Mouse (Mus musculus) intestine, embryonic 14.5 days (tissue): ENCODE measurements at regions not wholly inside any gene's neighbourhood (a gene's known extent, or its start where the extent isn't known, plus 50 kb on each side); places are given as distances from the start of the nearest gene placed in this dataset.
"Not testable (repeated sequence)": the region's sequence is repeated elsewhere in the genome, so short reads cannot be mapped to it uniquely, and the experiment has no call there.

ENCODE experiments used
- ATAC-seq: fragments of 200-750 bp; cut with Nextera tagmentation; replicated peaks from 2 replicates; pipeline ENCODE4 v1.8.0; 2017; ENCODE audit warnings: low read depth, moderate number of reproducible peaks, moderate TSS enrichment, moderate library complexity; ENCODE audit not compliant: low FRiP score, low TSS enrichment
- DNase-seq: peaks from one replicate; pipeline ENCODE4 v3.0.0-alpha.2; 2018; ENCODE audit warnings: low spot score
- H3K27ac ChIP-seq: fragments of 300-500 bp; sonication (generic); 2 replicates; pipeline ENCODE4 v1.5.1; 2014; ENCODE audit warnings: low read depth, mild to moderate bottlenecking, control low read depth
- H3K27me3 ChIP-seq: fragments of 300-500 bp; sonication (generic); replicated peaks from 2 replicates; pipeline ENCODE4 v1.6.1; 2014; ENCODE audit warnings: low read length, control low read depth; ENCODE audit not compliant: control insufficient read depth, insufficient read depth
- H3K36me3 ChIP-seq: fragments of 300-500 bp; sonication (generic); 2 replicates; pipeline ENCODE4 v1.6.1; 2014; ENCODE audit warnings: low read length, control low read depth; ENCODE audit not compliant: control insufficient read depth, insufficient read depth
- H3K4me1 ChIP-seq: fragments of 300-500 bp; sonication (generic); replicated peaks from 2 replicates; pipeline ENCODE4 v1.6.1; 2014; ENCODE audit warnings: low read length, control low read depth, mixed read lengths; ENCODE audit not compliant: control insufficient read depth, insufficient read depth
- H3K4me2 ChIP-seq: fragments of 300-500 bp; sonication (generic); 2 replicates; pipeline ENCODE4 v1.6.1; 2014; ENCODE audit warnings: low read length
- H3K4me3 ChIP-seq: fragments of 300-500 bp; sonication (generic); 2 replicates; pipeline ENCODE4 v1.5.1; 2014; ENCODE audit warnings: low read depth, low read length, control low read depth, mixed read lengths
- H3K9ac ChIP-seq: fragments of 300-500 bp; sonication (generic); 2 replicates; pipeline ENCODE4 v1.6.1; 2014; ENCODE audit warnings: mild to moderate bottlenecking, low read length
- H3K9me3 ChIP-seq: fragments of 300-500 bp; sonication (generic); 2 replicates; pipeline ENCODE4 v1.6.1; 2016; ENCODE audit warnings: low read length, control low read depth; ENCODE audit not compliant: control insufficient read depth
- WGBS: fragments of 180-500 bp; shearing (Covaris S2); extraction: QIAGEN DNeasy Blood & Tissue Kit; methylation state at CpG from one replicate; pipeline ENCODE4 v1.1.7; 2014; 5-methylcytosine and 5-hydroxymethylcytosine counted together

- ATAC-seq (no peak), DNase-seq (no peak)
- Histone ChIP-seq H3K4me3 (peak overlapping the region; percentile 13; the same call in 1 of the 2 replicates), H3K4me2 (peak overlapping the region; percentile 26), H3K27ac (no peak overlapping the region), H3K9ac (no peak overlapping the region), H3K4me1 (no peaks in the 10 kb centered on the region), H3K27me3 (peaks cover 15% of the 10 kb centered on the region; the same call in 1 of the 2 replicates), H3K36me3 (no peaks in the 10 kb centered on the region), H3K9me3 (no peaks in the 10 kb centered on the region)
- 15% methylated on average over 7 of the region's 7 CpGs for WGBS
Observed at GRCm38 (mm10) chr6:103809986-103810341, 299.6 kb downstream of the Chl1 start.

DNA sequence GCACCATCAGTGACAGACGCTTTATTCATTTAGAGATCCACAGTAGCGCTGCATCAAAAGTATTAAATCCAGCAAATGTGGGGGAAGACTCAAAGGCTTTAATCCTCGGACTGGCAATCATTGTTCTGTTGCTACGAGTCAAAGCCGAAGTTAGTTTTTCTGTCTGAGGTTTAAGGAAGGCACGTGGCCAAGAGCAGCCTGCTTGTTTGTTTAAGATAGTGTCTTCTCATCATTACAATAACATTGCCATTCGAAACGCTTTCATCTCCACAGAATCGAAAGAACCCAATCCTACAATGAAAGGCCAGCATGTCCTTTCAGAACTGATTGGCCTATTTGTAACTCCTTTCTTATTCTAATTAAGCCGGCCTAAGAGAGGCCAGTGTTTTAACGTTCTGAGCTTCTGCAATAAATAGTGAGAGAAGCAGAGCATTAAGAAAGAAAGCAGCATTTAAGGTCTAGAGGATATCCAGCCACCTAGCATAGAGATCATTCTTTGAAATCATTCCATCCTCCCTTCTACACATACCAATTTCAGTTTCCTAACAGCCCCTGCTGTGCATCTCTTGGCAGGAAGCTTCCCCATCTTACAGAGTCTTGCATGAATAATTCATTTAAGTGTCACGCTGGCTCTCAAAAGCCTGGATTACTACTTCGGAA lies 300.1 kb downstream of the Chl1 start:
- no peak for ATAC-seq
- H3K4me2 ChIP-seq = peak overlapping the region; percentile 26
- DNase-seq = no peak
- H3K9me3 ChIP-seq = no peaks in the 10 kb centered on the region
- no peaks in the 10 kb centered on the region for H3K36me3 ChIP-seq
- H3K4me1 ChIP-seq = no peaks in the 10 kb centered on the region
- H3K27ac ChIP-seq = no peak overlapping the region
- peak overlapping the region; percentile 13; the same call in 1 of the 2 replicates for H3K4me3 ChIP-seq
- peaks cover 15% of the 10 kb centered on the region; the same call in 1 of the 2 replicates for H3K27me3 ChIP-seq
- H3K9ac ChIP-seq = no peak overlapping the region
- 4% methylated on average over 13 of the region's 13 CpGs for WGBS

DNA sequence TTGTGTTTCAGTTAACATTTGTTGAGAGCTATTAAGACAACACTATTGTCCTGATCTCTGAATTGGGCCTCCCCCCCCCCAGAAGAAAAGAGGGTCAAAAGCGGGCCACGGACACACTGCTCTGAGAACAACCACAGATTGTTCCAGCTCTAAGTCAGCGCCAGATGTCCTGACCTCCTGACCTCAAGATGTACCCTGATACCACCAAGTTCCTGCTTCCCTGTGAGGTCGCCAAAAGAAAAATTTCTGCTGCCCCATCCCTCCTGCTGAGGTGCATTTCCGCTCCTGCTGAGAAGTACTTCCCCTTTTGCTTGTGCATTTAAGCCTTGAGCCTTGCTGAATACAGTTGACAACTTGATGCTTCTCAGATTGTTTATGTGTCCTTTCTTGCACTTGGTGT lies 306.0 kb downstream of the Chl1 start:
- H3K27me3 ChIP-seq, DNase-seq, ATAC-seq, H3K9ac ChIP-seq, H3K4me3 ChIP-seq, H3K9me3 ChIP-seq, H3K4me2 ChIP-seq, H3K27ac ChIP-seq, H3K36me3 ChIP-seq, H3K4me1 ChIP-seq: not testable (repeated sequence)
- 70% methylated on average over 5 of the region's 5 CpGs for WGBS

DNA sequence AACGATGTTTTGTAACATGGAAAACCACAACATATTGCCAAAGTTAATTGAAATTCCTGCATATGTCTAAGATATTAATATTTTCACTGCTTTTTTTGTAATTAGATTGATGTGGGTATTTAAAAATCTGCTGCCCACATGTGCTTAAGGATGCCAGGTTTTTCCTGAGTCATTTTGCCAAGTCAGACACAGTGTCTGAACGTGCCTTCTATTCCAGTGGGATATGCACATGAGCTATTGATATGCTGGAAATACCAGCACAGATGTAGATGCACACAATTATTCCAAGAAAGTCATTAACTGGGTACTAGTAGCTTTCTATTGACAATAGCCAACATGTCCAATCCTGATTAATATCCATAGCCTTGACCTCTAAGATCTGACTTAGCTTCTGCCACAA lies 315.7 kb downstream of the Chl1 start:
- 86% methylated on average over 2 of the region's 2 CpGs for WGBS
- no peak for ATAC-seq

GRCm38 (mm10) chr6:103827623-103828022 lies 317.2 kb downstream of the Chl1 start:
- no peaks in the 10 kb centered on the region for H3K9me3 ChIP-seq
- DNase-seq = no peak
- no peaks in the 10 kb centered on the region for H3K36me3 ChIP-seq
- H3K9ac ChIP-seq = no peak overlapping the region
- no peak overlapping the region for H3K27ac ChIP-seq
- no peaks in the 10 kb centered on the region for H3K4me1 ChIP-seq
- no peaks in the 10 kb centered on the region for H3K27me3 ChIP-seq
- WGBS = 90% methylated on average over 3 of the region's 3 CpGs
- no peak overlapping the region for H3K4me2 ChIP-seq
- H3K4me3 ChIP-seq = no peak overlapping the region
- ATAC-seq = no peak

More for the DNA sequence above, 315.7 kb downstream of the Chl1 start:
- H3K4me2 ChIP-seq = no peak overlapping the region
- H3K9ac ChIP-seq = no peak overlapping the region
- no peaks in the 10 kb centered on the region for H3K4me1 ChIP-seq
- H3K36me3 ChIP-seq = no peaks in the 10 kb centered on the region
- no peak for DNase-seq
- H3K27me3 ChIP-seq = no peaks in the 10 kb centered on the region
- H3K9me3 ChIP-seq = no peaks in the 10 kb centered on the region
- H3K4me3 ChIP-seq = no peak overlapping the region
- no peak overlapping the region for H3K27ac ChIP-seq

- Histone ChIP-seq H3K27ac (no peak overlapping the region), H3K9ac (no peak overlapping the region), H3K27me3 (no peaks in the 10 kb centered on the region), H3K4me2 (no peak overlapping the region), H3K4me3 (no peak overlapping the region), H3K4me1 (no peaks in the 10 kb centered on the region), H3K9me3 (no peaks in the 10 kb centered on the region), H3K36me3 (no peaks in the 10 kb centered on the region)
- no peak for ATAC-seq
- no peak for DNase-seq
- WGBS = 86% methylated on average over 1 of the region's 1 CpGs
Observed at GRCm38 (mm10) chr6:103828866-103829265, 318.5 kb downstream of the Chl1 start.

DNA sequence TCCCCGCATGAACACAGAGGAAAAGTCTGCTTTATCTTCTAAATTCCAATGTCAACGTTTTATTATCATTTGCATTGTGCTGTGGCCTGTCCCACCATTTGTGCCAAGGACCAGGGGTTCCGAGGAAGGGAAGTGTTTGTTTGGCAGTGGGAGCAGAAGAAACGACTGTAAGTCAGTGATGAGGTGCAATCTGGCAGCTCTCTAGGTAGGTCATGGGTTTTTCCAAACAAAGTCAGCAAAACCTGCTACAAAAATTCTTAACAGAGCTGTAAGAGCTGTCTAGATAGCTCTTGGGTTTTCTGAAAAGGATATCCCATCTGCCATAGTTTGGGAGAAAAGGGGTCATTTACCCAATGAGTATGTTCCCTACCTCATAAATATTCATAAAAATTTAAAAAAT lies 321.9 kb downstream of the Chl1 start:
- Histone ChIP-seq H3K9me3 (no peaks in the 10 kb centered on the region), H3K9ac (no peak overlapping the region), H3K4me2 (no peak overlapping the region), H3K36me3 (no peaks in the 10 kb centered on the region), H3K4me1 (no peaks in the 10 kb centered on the region), H3K27me3 (no peaks in the 10 kb centered on the region), H3K27ac (no peak overlapping the region), H3K4me3 (no peak overlapping the region)
- DNase-seq = no peak
- no peak for ATAC-seq
- 64% methylated on average over 4 of the region's 4 CpGs for WGBS

DNA sequence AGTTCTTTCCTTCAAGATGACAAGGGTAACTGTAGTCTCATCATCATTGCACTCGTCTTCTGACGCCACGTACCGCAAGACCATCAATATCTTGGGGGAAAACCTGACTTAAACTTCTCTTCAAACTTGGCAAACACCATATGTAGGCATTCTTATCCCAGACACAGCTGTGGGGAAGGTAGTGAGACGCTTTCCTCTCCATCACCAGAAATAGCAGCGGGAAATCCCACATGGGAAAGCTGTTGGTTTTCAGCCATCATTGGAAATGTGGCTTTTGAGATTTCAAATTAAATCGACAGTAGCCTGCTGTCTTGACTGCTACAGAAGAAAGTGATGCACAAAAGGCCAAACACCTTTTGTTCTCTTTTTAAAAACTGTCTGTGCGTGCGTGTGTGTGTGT lies 322.4 kb downstream of the Chl1 start:
- Histone ChIP-seq H3K4me1 (no peaks in the 10 kb centered on the region), H3K4me2 (no peak overlapping the region), H3K9ac (no peak overlapping the region), H3K27ac (no peak overlapping the region), H3K36me3 (no peaks in the 10 kb centered on the region), H3K4me3 (no peak overlapping the region), H3K27me3 (no peaks in the 10 kb centered on the region), H3K9me3 (no peaks in the 10 kb centered on the region)
- DNase-seq (no peak), ATAC-seq (no peak)
- WGBS = 88% methylated on average over 9 of the region's 9 CpGs

DNA sequence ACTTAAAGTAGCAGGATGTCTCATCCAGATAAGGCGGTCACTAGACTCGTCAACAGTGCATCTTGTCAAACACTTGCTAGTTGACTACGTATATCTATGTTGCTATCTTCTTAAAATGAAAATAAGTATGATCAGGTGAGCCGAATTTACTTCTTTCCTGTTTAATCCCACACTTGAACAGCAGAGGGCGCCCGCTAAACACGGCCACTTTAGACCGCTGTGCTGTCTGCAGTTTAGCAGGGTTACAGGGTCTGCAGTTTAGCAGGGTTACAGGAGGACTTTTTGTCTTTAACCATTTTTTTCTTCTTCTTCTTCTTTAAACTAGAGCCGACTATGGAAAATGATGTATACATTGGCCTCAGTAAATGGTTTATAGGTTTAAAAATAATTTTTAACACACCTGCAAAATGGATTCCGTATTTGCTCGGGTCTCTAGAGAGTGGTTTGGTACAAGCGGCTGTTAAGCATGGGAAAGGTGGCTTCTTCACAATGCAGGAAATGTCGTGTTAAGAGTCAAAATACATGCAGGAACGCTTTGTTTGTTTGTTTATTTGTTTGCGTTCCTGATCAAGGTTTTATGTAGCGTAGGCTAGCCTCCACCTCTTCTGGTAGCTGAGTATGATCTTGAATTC lies 323.2 kb downstream of the Chl1 start:
- no peaks in the 10 kb centered on the region for H3K36me3 ChIP-seq
- no peak for ATAC-seq
- no peak overlapping the region for H3K4me3 ChIP-seq
- no peaks in the 10 kb centered on the region for H3K9me3 ChIP-seq
- no peak overlapping the region for H3K9ac ChIP-seq
- no peaks in the 10 kb centered on the region for H3K27me3 ChIP-seq
- DNase-seq = peak; percentile 76
- H3K4me2 ChIP-seq = no peak overlapping the region
- H3K27ac ChIP-seq = no peak overlapping the region
- no peaks in the 10 kb centered on the region for H3K4me1 ChIP-seq
- 47% methylated on average over 16 of the region's 16 CpGs for WGBS
